Mouse (Mus musculus): Measurements from ENCODE around the gene Mdfic.

DNA sequence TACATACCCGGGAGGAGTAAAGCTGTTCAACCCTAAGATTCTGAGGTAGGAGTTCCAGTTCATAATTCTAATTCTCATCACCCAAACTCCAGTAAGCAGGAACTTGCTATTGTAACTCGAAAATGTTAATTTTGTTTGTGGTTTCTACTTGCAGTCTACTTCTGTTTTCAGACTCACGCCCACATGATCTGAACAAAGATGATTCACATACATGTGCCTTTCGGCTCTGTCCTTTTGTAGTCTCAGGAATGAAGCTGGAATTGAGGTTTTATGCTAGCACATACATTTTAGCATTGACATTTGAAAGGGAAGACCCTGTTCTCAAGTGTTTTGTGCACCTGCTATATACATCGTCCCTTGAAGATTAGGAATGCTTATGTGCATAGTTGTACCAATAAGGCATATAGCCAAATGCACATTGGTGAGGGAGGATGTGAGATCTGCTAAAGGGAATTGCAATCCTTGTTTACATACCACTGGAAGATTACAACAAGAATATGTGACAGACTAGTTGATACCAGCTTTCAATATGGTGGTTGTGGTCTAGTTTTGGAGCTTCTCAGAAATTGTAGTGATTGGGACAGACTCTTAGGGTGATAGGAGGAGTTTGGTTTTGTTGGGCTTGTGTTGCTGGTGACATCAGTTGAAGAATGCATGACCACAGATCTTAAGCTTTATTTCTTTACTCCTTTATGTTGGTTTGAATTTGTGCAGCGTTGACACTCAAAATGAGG is 8.6 kb downstream of the Mdfic start:
- TF ChIP-seq CTCF (IDR thresholded peaks at IDR 0.05; ENCODE audit: low read depth) = no peak
- TF ChIP-seq EP300 (optimal IDR thresholded peaks at IDR 0.05) = no peak

All from stomach, postnatal 0 days (tissue).